Mouse (Mus musculus) lung, embryonic 16.5 days (tissue): Measurements from ENCODE around the gene Serinc2. TPM values are rescaled to one million over a fixed set of nuclear protein-coding genes. Genes with fewer than 3 reads are reported as not detected.
"Not testable (repeated sequence)": the region's sequence is repeated elsewhere in the genome, so short reads cannot be mapped to it uniquely, and the experiment has no call there.

Experiments used
- ATAC-seq: fragments of 200-750 bp; cut with Nextera tagmentation; 2 replicates; pipeline ENCODE4 v1.8.0; 2017; ENCODE audit warnings: low read depth, mild to moderate bottlenecking, moderate library complexity
- H3K27ac ChIP-seq: fragments of 300-500 bp; sonication (generic); 2 replicates; pipeline ENCODE4 v1.5.1; 2014; ENCODE audit warnings: mild to moderate bottlenecking, control low read depth, low read length
- H3K27me3 ChIP-seq: fragments of 300-500 bp; sonication (generic); 2 replicates; pipeline ENCODE4 v1.6.1; 2014; ENCODE audit warnings: low read depth, low read length, mixed read lengths; ENCODE audit not compliant: control insufficient read depth, insufficient read depth
- H3K36me3 ChIP-seq: fragments of 300-500 bp; sonication (generic); 2 replicates; pipeline ENCODE4 v1.6.1; 2014; ENCODE audit warnings: low read length; ENCODE audit not compliant: control insufficient read depth, insufficient read depth
- H3K4me1 ChIP-seq: fragments of 300-500 bp; sonication (generic); replicated peaks from 2 replicates; pipeline ENCODE4 v1.6.1; 2014; ENCODE audit warnings: low read length, mixed read lengths; ENCODE audit not compliant: control insufficient read depth, insufficient read depth
- H3K4me2 ChIP-seq: fragments of 300-500 bp; sonication (generic); 2 replicates; pipeline ENCODE4 v1.6.1; 2014; ENCODE audit warnings: low read depth, low read length, control low read depth
- H3K4me3 ChIP-seq: fragments of 300-500 bp; sonication (generic); 2 replicates; pipeline ENCODE4 v1.5.1; 2014; ENCODE audit warnings: mild to moderate bottlenecking, low read length, control low read depth
- H3K9ac ChIP-seq: fragments of 300-500 bp; sonication (generic); 2 replicates; pipeline ENCODE4 v1.6.1; 2014; ENCODE audit warnings: low read length, control low read depth
- H3K9me3 ChIP-seq: fragments of 300-500 bp; sonication (generic); 2 replicates; pipeline ENCODE4 v1.6.1; 2016; ENCODE audit warnings: low read length; ENCODE audit not compliant: control insufficient read depth
- WGBS: fragments of 180-500 bp; shearing (Covaris S2); extraction: QIAGEN DNeasy Blood & Tissue Kit; methylation state at CpG from one replicate; pipeline ENCODE4 v1.1.7; 2014; 5-methylcytosine and 5-hydroxymethylcytosine counted together
- polyA plus RNA-seq: library from polyadenylated mRNA; unstranded; fragments of >200 nt; fragmentation: Nextera tagmentation; extraction: Ambion mirVana; gene quantifications from 2 replicates; pipeline ENCODE4 v1.2.1, GENCODE M21; 2015

The Serinc2 gene
- polyA plus RNA-seq, 1 experiment from 2014 or later = 19.9 TPM

DNA sequence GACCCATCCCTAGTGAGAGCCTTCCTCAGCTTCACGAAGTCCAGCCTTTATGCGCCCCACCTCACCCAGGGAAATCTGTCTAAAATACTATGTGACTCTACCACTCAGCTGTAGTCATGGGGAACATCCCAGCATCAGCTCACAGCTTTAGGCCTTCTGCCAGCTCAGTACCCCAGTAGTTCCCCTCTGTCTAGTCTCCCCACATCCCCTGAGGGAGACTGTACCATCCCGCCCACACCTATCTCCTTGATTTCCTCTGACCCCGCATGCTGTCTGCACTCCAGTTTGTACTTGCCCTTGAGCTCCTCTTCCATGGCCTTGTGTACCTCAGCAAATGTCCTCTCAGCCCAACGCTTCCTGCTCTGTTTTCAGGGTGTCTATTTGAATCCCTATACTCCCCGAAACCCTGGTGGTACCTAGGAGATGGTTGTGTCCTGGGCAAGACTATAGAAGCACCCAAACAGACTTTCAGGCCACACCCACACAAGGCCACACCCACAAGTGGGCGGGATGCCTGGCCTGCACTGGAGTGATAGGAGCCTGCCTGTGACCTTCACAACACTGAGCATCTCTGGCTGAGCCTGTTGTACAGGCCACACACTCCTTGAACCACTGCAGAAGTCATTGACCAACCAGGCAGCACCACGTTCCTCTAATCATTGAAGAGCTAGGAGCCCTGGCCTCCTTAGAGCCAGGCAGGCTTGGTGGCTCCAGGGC is 26.4 kb downstream of the Serinc2 start:
- Histone ChIP-seq H3K4me3 (no peak overlapping the region), H3K9me3 (no peaks in the 10 kb centered on the region), H3K4me2 (no peak overlapping the region), H3K9ac (no peak overlapping the region), H3K36me3 (no peaks in the 10 kb centered on the region), H3K27ac (no peak overlapping the region), H3K4me1 (no peaks in the 10 kb centered on the region), H3K27me3 (no peaks in the 10 kb centered on the region)
- WGBS = 68% methylated on average over 8 of the region's 8 CpGs
- ATAC-seq = peak; percentile 45; the same call in 1 of the 2 replicates

GRCm38 (mm10) chr4:130251763-130252162 is 27.2 kb downstream of the Serinc2 start:
- WGBS = 52% methylated on average over 3 of the region's 3 CpGs
- no peak overlapping the region for H3K9ac ChIP-seq
- ATAC-seq = no peak

DNA sequence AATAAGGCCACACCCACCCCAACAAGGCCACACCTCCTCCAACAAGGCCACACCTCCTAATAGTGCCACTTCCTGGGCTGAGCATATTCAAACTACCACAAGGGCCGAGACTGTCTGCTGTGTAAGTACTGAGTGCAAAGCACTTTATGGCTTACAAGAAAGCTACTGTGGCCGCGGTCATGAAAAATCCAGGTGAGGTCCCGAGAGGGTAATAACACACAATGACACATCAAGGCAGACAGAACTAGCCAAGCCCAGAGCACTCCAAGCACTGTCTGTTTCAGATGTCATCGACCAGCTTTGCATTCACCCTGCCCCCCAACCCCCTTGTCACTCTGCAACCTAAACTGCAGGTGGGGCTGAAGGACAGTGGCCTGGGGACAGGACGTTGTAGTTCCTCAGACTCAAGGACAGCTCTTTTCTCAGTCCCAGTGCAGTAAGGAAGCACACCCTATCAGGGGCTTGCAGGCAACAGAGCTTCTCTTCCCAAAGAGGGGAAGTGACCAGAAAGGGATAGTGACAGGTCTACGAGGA is 27.8 kb downstream of the Serinc2 start:
- WGBS = 31% methylated on average over 7 of the region's 7 CpGs
- H3K4me2 ChIP-seq = no peak overlapping the region

More at GRCm38 (mm10) chr4:130251763-130252162, 27.2 kb downstream of the Serinc2 start:
- H3K4me3 ChIP-seq = no peak overlapping the region
- no peaks in the 10 kb centered on the region for H3K27me3 ChIP-seq
- no peaks in the 10 kb centered on the region for H3K4me1 ChIP-seq
- no peak overlapping the region for H3K27ac ChIP-seq
- H3K9me3 ChIP-seq = no peaks in the 10 kb centered on the region
- H3K36me3 ChIP-seq = no peaks in the 10 kb centered on the region
- no peak overlapping the region for H3K4me2 ChIP-seq

GRCm38 (mm10) chr4:130248636-130249035 is 30.4 kb downstream of the Serinc2 start:
- Histone ChIP-seq H3K4me1 (no peaks in the 10 kb centered on the region), H3K9ac (no peak overlapping the region), H3K27ac (no peak overlapping the region), H3K4me2 (no peak overlapping the region), H3K27me3 (no peaks in the 10 kb centered on the region), H3K9me3 (no peaks in the 10 kb centered on the region), H3K36me3 (no peaks in the 10 kb centered on the region), H3K4me3 (no peak overlapping the region)
- WGBS = 53% methylated on average over 3 of the region's 3 CpGs
- ATAC-seq = no peak

More for the DNA sequence above, 27.8 kb downstream of the Serinc2 start:
- H3K36me3 ChIP-seq = no peaks in the 10 kb centered on the region
- no peaks in the 10 kb centered on the region for H3K9me3 ChIP-seq
- H3K4me3 ChIP-seq = no peak overlapping the region
- H3K9ac ChIP-seq = no peak overlapping the region
- no peak overlapping the region for H3K27ac ChIP-seq
- no peaks in the 10 kb centered on the region for H3K27me3 ChIP-seq
- ATAC-seq = 0 out of 2 replicates have a peak, but pooled peaks have one; percentile 23
- no peaks in the 10 kb centered on the region for H3K4me1 ChIP-seq

GRCm38 (mm10) chr4:130246132-130246531 is 32.9 kb downstream of the Serinc2 start:
- ATAC-seq = peak; percentile 61
- H3K27ac ChIP-seq = no peak overlapping the region
- H3K4me3 ChIP-seq = no peak overlapping the region
- 1% methylated on average over 6 of the region's 6 CpGs for WGBS
- H3K9me3 ChIP-seq = no peaks in the 10 kb centered on the region
- H3K9ac ChIP-seq = no peak overlapping the region
- H3K27me3 ChIP-seq = no peaks in the 10 kb centered on the region
- H3K36me3 ChIP-seq = no peaks in the 10 kb centered on the region
- no peak overlapping the region for H3K4me2 ChIP-seq
- no peaks in the 10 kb centered on the region for H3K4me1 ChIP-seq

DNA sequence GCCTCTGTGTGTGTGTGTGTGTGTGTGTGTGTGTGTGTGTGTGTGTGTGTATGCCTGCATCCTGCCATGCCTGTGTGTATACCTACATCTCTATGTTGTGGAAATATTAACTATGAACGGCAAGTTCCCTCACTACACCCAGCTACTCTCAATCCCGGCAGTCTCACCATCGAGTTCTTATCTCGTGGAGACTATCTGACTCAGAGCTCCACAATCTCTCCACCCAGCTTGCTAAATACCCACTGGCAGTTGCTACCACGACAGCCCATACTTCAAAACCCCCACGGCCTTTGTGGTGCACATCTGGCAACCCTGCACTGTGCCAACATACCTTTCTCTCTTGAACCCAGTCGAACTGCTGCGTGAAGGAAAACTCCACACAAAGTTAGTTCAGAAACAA is 34.3 kb downstream of the Serinc2 start:
- H3K27ac ChIP-seq = no peak overlapping the region
- no peak overlapping the region for H3K4me2 ChIP-seq
- no peaks in the 10 kb centered on the region for H3K36me3 ChIP-seq
- H3K4me3 ChIP-seq = no peak overlapping the region
- no peak for ATAC-seq
- H3K9me3 ChIP-seq = no peaks in the 10 kb centered on the region
- H3K4me1 ChIP-seq = no peaks in the 10 kb centered on the region
- no peak overlapping the region for H3K9ac ChIP-seq
- H3K27me3 ChIP-seq = no peaks in the 10 kb centered on the region
- 52% methylated on average over 8 of the region's 8 CpGs for WGBS

- H3K27ac ChIP-seq, H3K9ac ChIP-seq, ATAC-seq, H3K4me2 ChIP-seq, H3K4me1 ChIP-seq, H3K4me3 ChIP-seq, H3K9me3 ChIP-seq, H3K36me3 ChIP-seq, H3K27me3 ChIP-seq: not testable (repeated sequence)
- WGBS = 48% methylated on average over 1 of the region's 1 CpGs
Observed at GRCm38 (mm10) chr4:130243621-130244020, 35.4 kb downstream of the Serinc2 start.

GRCm38 (mm10) chr4:130242956-130243355 is 36.0 kb downstream of the Serinc2 start:
- Histone ChIP-seq H3K4me2 (no peak overlapping the region), H3K27ac (no peak overlapping the region), H3K36me3 (no peaks in the 10 kb centered on the region), H3K9ac (no peak overlapping the region), H3K27me3 (no peaks in the 10 kb centered on the region), H3K9me3 (no peaks in the 10 kb centered on the region), H3K4me1 (no peaks in the 10 kb centered on the region), H3K4me3 (no peak overlapping the region)
- 84% methylated on average over 5 of the region's 5 CpGs for WGBS
- no peak for ATAC-seq

- Histone ChIP-seq H3K4me2 (no peak overlapping the region), H3K9ac (no peak overlapping the region), H3K36me3 (no peaks in the 10 kb centered on the region), H3K4me3 (no peak overlapping the region), H3K4me1 (no peaks in the 10 kb centered on the region), H3K27me3 (no peaks in the 10 kb centered on the region), H3K27ac (no peak overlapping the region), H3K9me3 (no peaks in the 10 kb centered on the region)
- WGBS = 25% methylated on average over 5 of the region's 5 CpGs
- ATAC-seq = no peak
Observed at GRCm38 (mm10) chr4:130240695-130241094, 38.3 kb downstream of the Serinc2 start.
